Mouse (Mus musculus) heart, embryonic 13.5 days (tissue): ENCODE data around the gene Rad51b. TPM values are rescaled to one million over a fixed set of nuclear protein-coding genes. Genes with fewer than 3 reads are reported as not detected.

Source experiments
- ATAC-seq: fragments of 200-750 bp; cut with Nextera tagmentation; 2 replicates; pipeline ENCODE4 v1.8.0; 2017; ENCODE audit warnings: moderate TSS enrichment; ENCODE audit not compliant: insufficient number of reproducible peaks, low FRiP score, low TSS enrichment; ENCODE audit errors: extremely low read depth
- H3K27ac ChIP-seq: fragments of 300-500 bp; sonication (generic); replicated peaks from 2 replicates; pipeline ENCODE4 v1.5.1; 2015; ENCODE audit warnings: moderate library complexity, mild to moderate bottlenecking, inconsistent platforms
- H3K27me3 ChIP-seq: fragments of 300-500 bp; sonication (generic); replicated peaks from 2 replicates; pipeline ENCODE4 v1.6.1; 2015; ENCODE audit warnings: mild to moderate bottlenecking, inconsistent platforms
- H3K36me3 ChIP-seq: fragments of 300-500 bp; sonication (generic); 2 replicates; pipeline ENCODE4 v1.6.1; 2015; ENCODE audit warnings: mild to moderate bottlenecking, inconsistent platforms
- H3K4me1 ChIP-seq: fragments of 300-500 bp; sonication (generic); 2 replicates; pipeline ENCODE4 v1.6.1; 2015; ENCODE audit warnings: inconsistent platforms
- H3K4me2 ChIP-seq: fragments of 300-500 bp; sonication (generic); 2 replicates; pipeline ENCODE4 v1.6.1; 2015; ENCODE audit warnings: inconsistent platforms, mild to moderate bottlenecking, moderate library complexity
- H3K4me3 ChIP-seq: fragments of 300-500 bp; sonication (generic); 2 replicates; pipeline ENCODE4 v1.5.1; 2015; ENCODE audit warnings: moderate library complexity, mild to moderate bottlenecking, inconsistent platforms
- H3K9ac ChIP-seq: fragments of 300-500 bp; sonication (generic); 2 replicates; pipeline ENCODE4 v1.6.1; 2015; ENCODE audit warnings: inconsistent platforms, mild to moderate bottlenecking, moderate library complexity
- H3K9me3 ChIP-seq: fragments of 300-500 bp; sonication (generic); 2 replicates; pipeline ENCODE4 v1.6.1; 2016; ENCODE audit warnings: inconsistent platforms
- WGBS: fragments of 180-500 bp; shearing (Covaris S2); methylation state at CpG from one replicate; pipeline ENCODE4 v1.1.7; 2015; ENCODE audit warnings: mixed read lengths; 5-methylcytosine and 5-hydroxymethylcytosine counted together
- polyA plus RNA-seq: library from polyadenylated mRNA; unstranded; fragments of >200 nt; fragmentation: Nextera tagmentation; extraction: Ambion mirVana; gene quantifications from 2 replicates; pipeline ENCODE4 v1.2.1, GENCODE M21; 2015

Gene Rad51b
- polyA plus RNA-seq, 1 experiment from 2014 or later = 4.8 TPM

- H3K4me2 ChIP-seq = no peak overlapping the region
- no peaks in the 10 kb centered on the region for H3K36me3 ChIP-seq
- no peak for ATAC-seq
- 39% methylated on average over 5 of the region's 5 CpGs for whole genome bisulfite sequencing
- H3K9ac ChIP-seq = no peak overlapping the region
- H3K4me3 ChIP-seq = no peak overlapping the region
- H3K9me3 ChIP-seq = no peaks in the 10 kb centered on the region
- H3K27ac ChIP-seq = peak overlapping the region; percentile 77
- no peaks in the 10 kb centered on the region for H3K27me3 ChIP-seq
- peaks cover 54% of the 10 kb centered on the region for H3K4me1 ChIP-seq
Observed at GRCm38 (mm10) chr12:79676896-79677295, 379.8 kb downstream of the Rad51b start.

- H3K36me3 ChIP-seq = no peaks in the 10 kb centered on the region
- no peaks in the 10 kb centered on the region for H3K27me3 ChIP-seq
- no peak overlapping the region for H3K4me3 ChIP-seq
- H3K9ac ChIP-seq = peak overlapping the region; percentile 69
- no peaks in the 10 kb centered on the region for H3K9me3 ChIP-seq
- no peak for ATAC-seq
- H3K27ac ChIP-seq = peak overlapping the region; percentile 89
- H3K4me2 ChIP-seq = peak overlapping the region; percentile 29
- WGBS = 41% methylated on average over 11 of the region's 11 CpGs
- peaks cover 70% of the 10 kb centered on the region for H3K4me1 ChIP-seq
Observed at GRCm38 (mm10) chr12:79679251-79679901, 382.3 kb downstream of the Rad51b start.

DNA sequence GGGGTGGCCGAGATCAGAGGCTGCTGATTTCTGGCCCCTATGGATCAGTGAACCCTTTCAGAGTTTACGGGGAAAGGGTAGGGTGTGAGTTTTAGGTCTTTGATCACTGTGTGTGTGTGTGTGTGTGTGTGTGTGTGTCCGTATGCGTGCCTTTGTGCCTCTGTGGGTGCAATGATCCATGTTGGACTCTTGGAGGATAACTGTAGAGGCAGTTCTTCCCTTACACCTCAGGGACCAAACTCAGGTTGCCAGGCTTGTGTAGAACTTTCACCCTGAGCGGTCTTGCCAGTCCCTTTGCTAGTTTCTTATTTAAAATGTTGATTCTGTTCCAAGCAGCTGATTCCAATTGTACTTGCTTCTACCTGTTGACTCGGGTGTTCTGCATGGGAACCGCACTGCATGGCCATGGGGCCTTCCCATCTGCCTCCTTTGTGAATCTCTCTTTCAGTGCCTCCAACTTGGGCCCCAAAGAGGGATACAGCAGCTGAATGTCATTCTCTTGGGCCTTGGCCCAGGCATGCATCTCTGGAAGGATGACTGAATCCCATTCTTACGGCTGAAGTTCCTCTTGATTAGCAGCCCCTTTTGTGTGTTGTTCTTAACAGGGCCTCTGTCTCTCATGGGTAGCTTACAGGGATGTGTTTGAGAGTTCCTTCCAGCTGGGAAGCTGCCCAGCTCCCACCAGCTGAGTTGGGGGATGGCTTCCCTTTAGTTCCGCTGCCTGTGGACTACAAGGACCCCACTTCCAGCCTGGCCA lies 383.0 kb downstream of the Rad51b start:
- Histone ChIP-seq H3K4me1 (peaks cover 66% of the 10 kb centered on the region), H3K27ac (peak overlapping the region; percentile 89), H3K9ac (peak overlapping the region; percentile 16; the same call in 1 of the 2 replicates), H3K9me3 (no peaks in the 10 kb centered on the region), H3K36me3 (no peaks in the 10 kb centered on the region), H3K4me3 (no peak overlapping the region), H3K27me3 (no peaks in the 10 kb centered on the region), H3K4me2 (0 out of 2 replicates have a peak overlapping the region, but pooled peaks have one; percentile 29)
- ATAC-seq = no peak
- WGBS = 70% methylated on average over 9 of the region's 9 CpGs

GRCm38 (mm10) chr12:79680698-79681072 lies 383.6 kb downstream of the Rad51b start:
- Histone ChIP-seq H3K27ac (peak overlapping the region; percentile 89), H3K4me2 (no peak overlapping the region), H3K36me3 (no peaks in the 10 kb centered on the region), H3K9ac (0 out of 2 replicates have a peak overlapping the region, but pooled peaks have one; percentile 16), H3K4me1 (peaks cover 60% of the 10 kb centered on the region), H3K9me3 (no peaks in the 10 kb centered on the region), H3K27me3 (no peaks in the 10 kb centered on the region), H3K4me3 (no peak overlapping the region)
- no peak for ATAC-seq
- 41% methylated on average over 3 of the region's 3 CpGs for WGBS

DNA sequence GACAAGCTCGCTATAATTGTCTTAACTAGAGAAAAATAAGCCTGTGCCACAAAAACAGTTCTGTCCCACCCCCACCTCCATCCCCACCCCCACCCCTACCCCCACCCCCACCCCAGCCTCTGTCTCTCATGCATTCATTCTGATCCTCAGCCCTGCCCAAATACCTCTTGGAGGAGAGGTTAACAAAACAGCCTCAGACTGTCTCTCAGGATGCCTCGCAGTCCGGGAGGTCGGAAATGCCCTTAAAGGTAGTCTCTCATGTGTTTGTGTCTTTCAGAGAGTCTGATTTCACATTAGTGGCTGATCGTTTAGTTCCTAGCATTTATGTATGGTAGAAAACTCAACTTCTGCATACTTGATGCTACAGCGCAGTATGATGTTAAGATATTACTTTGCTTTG lies 384.5 kb downstream of the Rad51b start:
- WGBS = 72% methylated on average over 6 of the region's 6 CpGs
- Histone ChIP-seq H3K4me3 (no peak overlapping the region), H3K27ac (no peak overlapping the region), H3K27me3 (no peaks in the 10 kb centered on the region), H3K9me3 (no peaks in the 10 kb centered on the region), H3K4me2 (no peak overlapping the region), H3K36me3 (no peaks in the 10 kb centered on the region), H3K4me1 (peaks cover 51% of the 10 kb centered on the region), H3K9ac (no peak overlapping the region)
- no peak for ATAC-seq

DNA sequence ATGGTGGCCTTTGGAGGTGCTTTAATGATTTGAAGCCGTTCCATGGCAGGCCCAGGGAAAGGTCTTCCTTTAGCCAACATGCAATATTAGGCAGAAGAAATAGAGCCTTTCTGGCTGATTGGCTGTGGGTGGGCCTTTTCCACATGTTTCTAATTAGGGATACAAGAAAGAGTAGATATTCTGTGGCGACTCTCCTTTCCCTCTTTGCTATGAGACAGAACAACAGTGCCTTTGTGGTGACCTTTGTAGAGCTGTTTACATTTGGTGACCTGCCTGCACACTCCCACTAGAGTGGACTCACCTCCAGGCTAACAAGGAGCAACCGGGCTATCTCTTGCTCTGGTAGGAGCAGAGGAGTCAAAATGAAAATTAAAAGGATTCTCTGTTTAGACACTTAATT lies 386.3 kb downstream of the Rad51b start:
- Histone ChIP-seq H3K36me3 (no peaks in the 10 kb centered on the region), H3K27me3 (no peaks in the 10 kb centered on the region), H3K4me3 (no peak overlapping the region), H3K4me1 (peaks cover 45% of the 10 kb centered on the region), H3K9ac (no peak overlapping the region), H3K9me3 (no peaks in the 10 kb centered on the region), H3K27ac (peak overlapping the region; percentile 28; the same call in 1 of the 2 replicates), H3K4me2 (no peak overlapping the region)
- 42% methylated on average over 3 of the region's 3 CpGs for WGBS
- no peak for ATAC-seq

GRCm38 (mm10) chr12:79683759-79684158 lies 386.7 kb downstream of the Rad51b start:
- H3K27ac ChIP-seq = no peak overlapping the region
- H3K4me1 ChIP-seq = peaks cover 42% of the 10 kb centered on the region

DNA sequence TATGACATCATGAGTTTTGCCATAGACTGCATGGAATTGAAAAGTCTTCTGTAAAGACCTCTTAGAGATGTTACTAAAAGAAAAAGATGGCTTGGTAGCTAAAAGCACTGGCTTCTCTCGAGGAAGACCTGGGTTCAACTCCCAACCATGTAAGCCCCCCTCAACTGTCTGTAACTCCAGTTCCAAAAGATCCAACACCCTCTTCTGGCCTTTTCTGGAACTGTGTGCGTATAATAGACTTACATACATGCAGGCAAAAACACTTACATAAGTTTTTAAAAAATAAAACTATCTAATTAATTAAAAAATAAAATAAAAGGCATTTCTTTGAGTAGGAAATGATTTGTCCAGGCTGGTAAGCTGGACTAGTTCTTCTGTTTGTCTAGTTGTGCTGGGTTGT lies 387.3 kb downstream of the Rad51b start:
- no peak overlapping the region for H3K9ac ChIP-seq

More at GRCm38 (mm10) chr12:79683759-79684158, 386.7 kb downstream of the Rad51b start:
- Histone ChIP-seq H3K9me3 (no peaks in the 10 kb centered on the region), H3K4me2 (no peak overlapping the region), H3K27me3 (no peaks in the 10 kb centered on the region), H3K4me3 (no peak overlapping the region), H3K9ac (no peak overlapping the region), H3K36me3 (no peaks in the 10 kb centered on the region)
- WGBS = 52% methylated on average over 4 of the region's 4 CpGs
- no peak for ATAC-seq

GRCm38 (mm10) chr12:79686594-79687325 lies 389.7 kb downstream of the Rad51b start:
- Histone ChIP-seq H3K36me3 (no peaks in the 10 kb centered on the region), H3K4me3 (no peak overlapping the region), H3K9ac (no peak overlapping the region), H3K27ac (no peak overlapping the region), H3K9me3 (no peaks in the 10 kb centered on the region), H3K4me2 (no peak overlapping the region), H3K4me1 (peaks cover 19% of the 10 kb centered on the region), H3K27me3 (no peaks in the 10 kb centered on the region)
- 77% methylated on average over 9 of the region's 9 CpGs for WGBS
- ATAC-seq = no peak

More for the DNA sequence above, 387.3 kb downstream of the Rad51b start:
- Histone ChIP-seq H3K9me3 (no peaks in the 10 kb centered on the region), H3K27me3 (no peaks in the 10 kb centered on the region), H3K4me3 (no peak overlapping the region), H3K4me1 (peaks cover 36% of the 10 kb centered on the region), H3K27ac (no peak overlapping the region), H3K36me3 (no peaks in the 10 kb centered on the region), H3K4me2 (no peak overlapping the region)
- 80% methylated on average over 2 of the region's 2 CpGs for WGBS
- no peak for ATAC-seq

DNA sequence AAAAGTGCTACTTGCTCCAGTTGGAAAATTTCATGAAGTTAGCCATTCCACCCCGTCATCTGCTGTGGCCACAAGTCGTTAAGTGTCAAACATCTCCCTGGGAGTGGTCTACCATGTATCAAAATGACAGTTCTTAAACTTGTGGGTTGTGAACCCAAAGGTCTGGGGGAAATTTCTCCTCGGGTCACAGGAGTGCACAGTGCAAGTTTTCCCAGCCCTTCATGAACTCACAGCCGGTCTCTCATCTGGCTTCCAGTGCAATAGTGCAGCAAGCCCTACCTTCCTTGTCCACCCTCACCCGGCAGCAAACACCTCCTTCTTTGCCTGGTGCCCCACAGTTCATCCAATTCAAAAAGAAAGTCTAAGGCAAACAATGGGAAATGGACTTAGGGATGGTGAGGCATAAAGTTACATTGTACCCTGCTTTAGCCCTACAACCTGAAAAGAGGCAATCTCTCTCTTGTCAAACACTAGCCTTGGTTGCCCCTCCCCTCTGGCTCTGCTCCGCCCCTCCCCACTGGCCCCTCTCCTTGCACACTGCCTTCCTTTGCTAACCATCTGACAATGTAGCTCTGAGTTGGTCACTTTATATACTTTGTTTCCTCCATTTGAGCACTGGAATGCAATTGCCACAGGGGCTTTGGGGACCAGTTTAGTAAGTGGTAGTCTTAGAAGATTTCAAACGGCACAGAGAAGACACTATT lies 390.8 kb downstream of the Rad51b start:
- Histone ChIP-seq H3K4me3 (no peak overlapping the region), H3K27me3 (no peaks in the 10 kb centered on the region), H3K9me3 (no peaks in the 10 kb centered on the region), H3K36me3 (no peaks in the 10 kb centered on the region), H3K4me2 (no peak overlapping the region), H3K27ac (no peak overlapping the region), H3K4me1 (peaks cover 26% of the 10 kb centered on the region), H3K9ac (no peak overlapping the region)
- no peak for ATAC-seq
- 72% methylated on average over 7 of the region's 7 CpGs for WGBS

GRCm38 (mm10) chr12:79689299-79689698 lies 392.2 kb downstream of the Rad51b start:
- Histone ChIP-seq H3K4me3 (no peak overlapping the region), H3K4me1 (peaks cover 18% of the 10 kb centered on the region), H3K9me3 (no peaks in the 10 kb centered on the region), H3K27me3 (no peaks in the 10 kb centered on the region), H3K9ac (no peak overlapping the region), H3K36me3 (no peaks in the 10 kb centered on the region), H3K4me2 (no peak overlapping the region), H3K27ac (no peak overlapping the region)
- 85% methylated on average over 8 of the region's 8 CpGs for WGBS
- no peak for ATAC-seq
